Mouse (Mus musculus): ENCODE data around the gene Dmkn. TPM values are rescaled to one million over a fixed set of nuclear protein-coding genes. Genes with fewer than 3 reads are reported as not detected.

Gene Dmkn
- total RNA-seq, 2 experiments from 2014 or later, result 1.1 to 1.8 TPM

GRCm38 (mm10) chr7:30761769-30762352, 1.7 kb upstream of the Dmkn start:
- no peak for DNase-seq (ENCODE audit: low spot score in 2 of 2)

- DNase-seq (ENCODE audit: low spot score in 2 of 2), result no peak
Observed at GRCm38 (mm10) chr7:30765173-30765572, 1.6 kb downstream of the Dmkn start.

- DNase-seq (ENCODE audit: low spot score in 2 of 2), result no peak
Observed at GRCm38 (mm10) chr7:30766408-30766807, 2.9 kb downstream of the Dmkn start.

GRCm38 (mm10) chr7:30769236-30769635, 5.7 kb downstream of the Dmkn start:
- DNase-seq (ENCODE audit: low spot score in 2 of 2), result no peak

GRCm38 (mm10) chr7:30776104-30776503, 12.5 kb downstream of the Dmkn start:
- DNase-seq (ENCODE audit: low spot score in 2 of 2), result peak in 1 of 2 experiments; percentile 11

GRCm38 (mm10) chr7:30777081-30777579, 13.6 kb downstream of the Dmkn start:
- no peak for DNase-seq (ENCODE audit: low spot score in 2 of 2)

- DNase-seq (ENCODE audit: low spot score in 2 of 2), result no peak
Observed at GRCm38 (mm10) chr7:30777911-30778310, 14.4 kb downstream of the Dmkn start.

- DNase-seq (ENCODE audit: low spot score in 2 of 2), result no peak
Observed at GRCm38 (mm10) chr7:30781792-30782191, 18.2 kb downstream of the Dmkn start.

- DNase-seq (ENCODE audit: low spot score in 2 of 2), result no peak
Observed at GRCm38 (mm10) chr7:30782658-30783057, 19.1 kb downstream of the Dmkn start.

GRCm38 (mm10) chr7:30785154-30785553, 21.6 kb downstream of the Dmkn start:
- no peak for DNase-seq (ENCODE audit: low spot score in 2 of 2)

GRCm38 (mm10) chr7:30785721-30786546, 22.4 kb downstream of the Dmkn start:
- peak; percentile 67 to 85 for DNase-seq (ENCODE audit: low spot score in 2 of 2)

- DNase-seq (ENCODE audit: low spot score in 2 of 2), result no peak
Observed at GRCm38 (mm10) chr7:30787377-30788022, 23.9 kb downstream of the Dmkn start, which contains the start of gene Krtdap. TSS of gene Krtdap (plus strand) at chr7:30787896.

GRCm38 (mm10) chr7:30790141-30790540, 26.6 kb downstream of the Dmkn start:
- peak; percentile 22 to 64 for DNase-seq (ENCODE audit: low spot score in 2 of 2)

- DNase-seq (ENCODE audit: low spot score in 2 of 2), result no peak
Observed at GRCm38 (mm10) chr7:30791921-30792320, 28.4 kb downstream of the Dmkn start.

- DNase-seq (ENCODE audit: low spot score in 2 of 2), result no peak
Observed at GRCm38 (mm10) chr7:30794921-30795320, 31.4 kb downstream of the Dmkn start.

GRCm38 (mm10) chr7:30796790-30797189, 33.2 kb downstream of the Dmkn start:
- peak; percentile 19 to 44 for DNase-seq (ENCODE audit: low spot score in 2 of 2)

GRCm38 (mm10) chr7:30800653-30801052, 37.1 kb downstream of the Dmkn start:
- DNase-seq (ENCODE audit: low spot score in 2 of 2), result no peak

GRCm38 (mm10) chr7:30803256-30803655, 39.7 kb downstream of the Dmkn start:
- DNase-seq (ENCODE audit: low spot score in 2 of 2), result no peak

GRCm38 (mm10) chr7:30804026-30804715, 40.6 kb downstream of the Dmkn start:
- no peak for DNase-seq (ENCODE audit: low spot score in 2 of 2)

GRCm38 (mm10) chr7:30805924-30806323, 42.4 kb downstream of the Dmkn start:
- DNase-seq (ENCODE audit: low spot score in 2 of 2), result no peak

GRCm38 (mm10) chr7:30810319-30810718, 46.8 kb downstream of the Dmkn start:
- no peak for DNase-seq (ENCODE audit: low spot score in 2 of 2)
